Mouse (Mus musculus) forebrain, embryonic 10.5 days (tissue): Measurements from ENCODE around the gene Enc1. TPM values are rescaled to one million over a fixed set of nuclear protein-coding genes. Genes with fewer than 3 reads are reported as not detected.

Experiments
- polyA plus RNA-seq: library from polyadenylated mRNA; unstranded; fragments of >200 nt; fragmentation: Nextera tagmentation; extraction: Ambion mirVana; gene quantifications from 2 replicates; pipeline ENCODE4 v1.2.1, GENCODE M21; 2016

Enc1 gene
- polyA plus RNA-seq, 1 experiment from 2014 or later, result 10.0 TPM

Other genes with a start within 250 kb of the Enc1 start
- not detected in 2 replicates for gene 1700029F12Rik, start 206.7 kb upstream of the Enc1 start, polyA plus RNA-seq
- 11.3 and 12.2 TPM in 2 replicates for gene Fam169a, start 173.8 kb upstream of the Enc1 start, polyA plus RNA-seq
- 0.37 and 1.7 TPM in 2 replicates for gene Gm6169, start 141.9 kb upstream of the Enc1 start, polyA plus RNA-seq
- gene Gfm2, start 103.2 kb upstream of the Enc1 start, polyA plus RNA-seq, result 44.0 and 47.1 TPM in 2 replicates
- gene Nsa2, start 103.2 kb upstream of the Enc1 start, polyA plus RNA-seq, result 60.6 and 65.2 TPM in 2 replicates
- gene Hexb, start 42.7 kb upstream of the Enc1 start, polyA plus RNA-seq, result 18.4 and 20.5 TPM in 2 replicates